Mouse (Mus musculus) cerebellum, adult (tissue): ENCODE data around the gene Rab37.

ENCODE experiments used
- ATAC-seq: cut with Nextera tagmentation; 2 replicates; pipeline ENCODE4 v1.9.2; 2017; ENCODE audit warnings: mild to moderate bottlenecking, moderate library complexity, mixed read lengths; ENCODE audit not compliant: insufficient number of reproducible peaks, low FRiP score, low TSS enrichment

The Rab37 gene

DNA sequence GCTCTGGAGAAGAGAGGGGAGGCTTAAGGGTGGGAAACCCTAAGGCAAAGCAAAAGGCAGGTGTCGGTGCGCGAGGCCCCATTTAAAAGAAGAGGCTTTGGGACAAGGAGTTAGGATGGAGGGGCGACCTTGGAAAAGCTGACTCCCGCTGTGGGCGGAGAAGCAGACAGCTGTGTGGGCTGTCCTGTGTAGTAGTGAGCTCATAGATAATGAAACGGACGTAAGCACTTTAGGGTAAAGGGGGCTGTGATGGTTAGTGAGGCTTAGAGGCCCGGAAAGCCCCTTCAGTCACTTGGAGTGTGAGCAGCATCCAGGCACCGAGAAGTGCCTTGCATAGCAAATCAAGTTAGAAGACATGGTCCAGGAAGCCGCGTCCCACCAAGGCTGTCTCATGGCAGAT, 96.5 kb downstream of the Rab37 start, which contains the start of gene Nat9:
Gene Nat9, minus strand, starts transcription at position 167 of the 400 bp plus-strand sequence.
- ATAC-seq = no peak

DNA sequence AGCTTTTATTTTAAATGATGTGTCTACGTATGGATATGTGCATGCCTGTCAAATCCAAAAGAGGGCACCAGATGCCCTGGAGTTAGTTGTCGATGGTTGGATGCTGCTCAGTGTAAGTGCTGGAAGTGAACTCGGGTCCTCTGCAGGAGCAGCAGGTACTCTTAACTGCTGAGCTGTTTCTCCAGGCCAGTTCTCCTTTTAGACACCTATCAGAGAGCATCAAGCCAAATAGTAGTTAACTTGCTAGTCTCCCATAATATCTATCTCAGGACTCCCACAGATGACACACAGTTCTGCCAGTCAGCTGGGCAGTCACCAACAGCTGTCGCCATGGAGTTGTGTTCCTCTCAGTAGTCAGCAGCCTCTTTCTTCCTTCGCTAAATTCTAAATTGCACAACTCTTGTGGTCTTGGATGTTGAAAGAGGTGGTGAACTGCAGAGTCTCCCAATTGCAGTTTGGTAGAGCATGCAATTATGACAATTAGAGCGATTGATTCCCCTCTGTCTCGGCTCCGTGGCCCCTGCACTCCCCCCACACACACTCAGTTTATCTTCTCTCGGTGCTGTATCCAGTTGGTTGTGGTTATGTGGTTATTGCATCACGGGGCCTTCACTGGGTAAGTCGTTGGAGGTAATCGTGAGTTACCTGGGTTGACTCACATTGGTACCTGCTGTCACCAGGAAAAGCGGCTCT, 97.5 kb downstream of the Rab37 start:
- ATAC-seq = no peak

DNA sequence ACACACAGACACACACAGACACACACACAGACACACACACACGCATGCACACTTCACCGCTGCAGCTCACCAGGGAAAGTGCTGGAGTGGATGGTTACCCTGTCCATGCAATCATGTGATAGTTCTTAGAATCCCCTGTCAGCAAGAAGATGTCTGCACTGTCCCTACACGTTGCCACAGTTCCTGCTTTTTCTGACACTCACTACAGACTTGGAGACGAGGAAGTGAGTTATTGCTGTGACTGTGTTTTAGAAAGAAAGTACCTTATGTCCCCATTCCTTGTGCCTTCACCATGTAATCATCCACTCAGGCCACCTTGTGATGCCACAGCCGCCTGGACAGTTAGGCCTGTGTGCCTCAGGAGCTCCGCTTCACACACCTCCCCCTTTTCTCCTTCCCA, 98.1 kb downstream of the Rab37 start:
- no peak for ATAC-seq

DNA sequence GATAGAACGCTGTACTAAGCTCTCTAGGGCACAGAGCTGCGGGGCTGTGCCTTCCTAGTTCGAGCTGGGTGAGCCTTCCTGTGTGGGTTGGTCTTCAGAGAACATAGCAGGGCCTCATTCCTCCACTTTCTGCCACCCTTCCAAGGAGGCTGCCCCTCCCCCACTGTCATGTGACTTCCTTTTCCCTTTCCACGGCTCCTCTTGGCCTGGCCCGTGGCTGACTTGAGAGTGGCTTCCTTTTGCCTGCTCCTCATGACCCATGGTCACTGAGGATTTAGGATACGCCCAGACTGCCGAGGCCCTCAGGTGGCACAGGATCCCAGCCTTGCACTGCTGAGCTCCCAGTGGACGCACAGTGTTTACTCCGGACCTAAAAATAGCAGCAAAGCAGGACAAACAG, 100.9 kb downstream of the Rab37 start:
- no peak for ATAC-seq

DNA sequence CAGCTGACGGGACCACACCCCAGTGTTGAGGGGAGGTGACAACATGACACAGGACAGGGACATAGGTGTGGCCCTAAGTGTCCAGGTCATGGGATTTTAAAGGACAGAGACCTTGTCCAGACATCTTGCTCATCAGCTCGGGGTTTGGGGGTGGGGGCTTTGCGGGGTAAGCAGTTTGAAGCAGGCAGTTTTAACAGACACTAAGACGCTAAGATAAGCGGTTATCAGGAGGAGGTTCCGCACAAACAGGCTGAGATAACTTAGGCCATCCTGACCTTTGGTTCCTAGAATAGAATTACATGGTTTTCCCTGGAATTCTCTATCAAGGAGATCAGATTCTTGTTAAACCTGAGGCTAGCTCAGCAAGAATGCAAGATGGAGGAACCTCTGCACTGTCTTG, 103.5 kb downstream of the Rab37 start:
- ATAC-seq = no peak

DNA sequence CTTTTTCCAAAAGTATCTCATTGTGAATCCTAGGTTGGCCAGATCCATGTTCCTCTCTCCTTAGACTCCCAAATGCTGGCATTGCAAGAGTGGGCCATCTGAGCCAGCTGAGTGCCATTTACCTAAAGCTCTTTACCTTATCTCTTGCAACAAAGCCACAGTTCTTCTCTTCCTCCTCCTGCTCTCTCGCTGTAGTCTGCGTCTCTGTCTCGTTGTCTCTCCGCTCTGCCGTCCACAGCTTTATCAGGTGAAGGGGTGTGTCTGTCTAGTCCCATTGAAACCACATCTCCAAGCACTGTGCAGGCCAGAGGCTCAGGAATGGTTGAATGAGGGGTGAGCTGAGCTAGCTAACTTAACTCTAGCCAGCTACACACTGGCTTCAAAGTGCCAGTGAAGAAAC, 104.7 kb downstream of the Rab37 start:
- ATAC-seq = no peak

DNA sequence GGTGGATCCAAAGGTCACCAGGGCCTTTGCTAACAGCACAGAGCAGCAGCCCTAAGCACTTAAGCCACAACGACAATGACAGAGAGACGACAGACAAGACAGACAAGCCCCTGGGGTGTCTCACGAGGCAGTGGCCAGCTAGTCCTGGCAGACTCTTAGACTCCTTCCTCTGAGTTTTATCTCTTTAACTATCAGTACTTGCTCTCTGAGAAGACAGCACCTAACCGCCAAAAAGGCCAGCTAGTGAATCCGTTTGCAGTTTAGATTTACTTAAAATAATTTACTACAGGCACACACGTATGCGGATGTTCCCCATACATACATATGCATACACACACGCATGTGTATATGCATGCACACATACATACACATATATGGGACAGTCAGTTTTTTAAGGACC, 106.3 kb downstream of the Rab37 start:
- no peak for ATAC-seq

DNA sequence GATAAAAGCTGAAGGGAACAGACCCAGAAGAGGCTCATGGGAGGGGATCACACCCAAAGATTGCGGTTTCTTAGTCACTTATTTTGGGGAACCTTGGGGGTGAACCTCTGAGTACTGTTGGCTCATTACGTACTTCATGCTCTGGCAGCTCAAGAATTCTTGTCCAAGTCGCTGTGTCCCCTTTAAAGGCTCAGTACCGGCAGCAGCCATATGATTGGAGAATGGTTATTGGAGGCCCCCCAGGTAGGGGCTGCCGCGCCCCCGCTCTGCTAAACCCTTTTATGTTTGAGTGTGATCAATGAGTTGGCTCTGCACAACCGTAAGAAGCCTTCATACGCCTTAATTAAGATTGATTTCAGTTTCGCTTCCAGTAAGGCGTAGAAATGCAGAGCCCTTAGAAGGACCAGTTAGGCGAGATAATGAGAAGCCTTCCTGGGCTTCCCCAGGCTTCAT, 107.7 kb downstream of the Rab37 start:
- ATAC-seq = no peak

DNA sequence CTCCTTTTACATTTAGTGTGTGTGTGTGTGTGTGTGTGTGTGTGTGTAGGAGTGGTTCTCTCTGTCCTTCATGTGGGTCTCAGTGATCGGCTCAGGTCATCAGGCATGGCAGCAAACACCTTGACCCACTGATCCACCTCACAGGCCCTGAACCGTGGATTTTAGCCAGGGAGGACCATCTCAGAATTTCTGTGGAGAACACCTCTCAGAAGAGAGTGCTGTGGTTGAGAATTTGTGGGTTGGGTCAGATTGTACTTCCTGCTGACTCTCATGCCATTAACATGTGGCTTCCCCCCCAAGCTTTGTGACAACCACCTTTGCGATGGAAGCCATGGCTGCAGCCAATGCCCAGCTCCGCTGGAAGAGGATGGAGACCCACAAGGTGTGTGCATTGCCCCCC, 109.3 kb downstream of the Rab37 start:
- no peak for ATAC-seq

DNA sequence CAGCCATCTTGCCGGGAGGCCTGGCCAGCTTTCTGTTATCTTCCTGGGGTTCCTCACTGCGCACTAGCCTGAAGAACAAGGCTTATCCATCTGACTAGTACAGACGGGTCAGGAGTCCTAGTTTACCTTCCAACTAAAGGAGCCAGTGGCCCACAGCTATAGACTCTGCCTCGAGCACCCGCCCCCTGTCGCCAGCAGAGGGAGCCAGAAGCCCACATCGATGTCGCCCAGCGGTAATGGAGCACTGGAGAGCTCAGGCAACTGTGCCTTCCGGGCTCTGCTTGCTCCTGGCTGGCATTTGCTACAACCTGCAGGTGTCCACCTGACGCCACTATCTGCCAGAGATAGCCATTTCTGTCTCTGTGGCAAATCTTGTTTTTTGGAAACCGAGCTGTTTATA, 111.1 kb downstream of the Rab37 start:
- peak; percentile 80; the same call in 1 of the 2 replicates for ATAC-seq

DNA sequence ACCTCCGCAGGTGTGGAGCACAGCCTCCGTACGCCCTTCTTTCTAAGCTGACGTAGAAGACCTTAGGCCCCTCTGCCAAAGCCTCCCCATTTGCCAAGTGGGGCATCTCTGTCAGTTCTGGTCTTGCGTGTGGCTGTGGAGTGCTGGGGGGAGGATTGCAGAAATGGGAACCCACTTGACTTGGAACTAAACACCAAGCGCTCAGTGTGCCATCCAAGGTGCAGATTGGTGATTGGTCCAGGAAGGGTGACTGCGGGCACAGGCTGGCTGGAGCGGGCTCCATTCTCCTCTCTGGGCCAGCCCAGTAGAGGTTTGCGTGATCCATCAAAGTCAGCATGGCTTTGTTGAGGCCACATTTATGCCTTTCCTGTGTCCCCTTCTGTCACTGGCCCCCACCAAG, 111.5 kb downstream of the Rab37 start:
- ATAC-seq = peak; percentile 74; the same call in 1 of the 2 replicates

DNA sequence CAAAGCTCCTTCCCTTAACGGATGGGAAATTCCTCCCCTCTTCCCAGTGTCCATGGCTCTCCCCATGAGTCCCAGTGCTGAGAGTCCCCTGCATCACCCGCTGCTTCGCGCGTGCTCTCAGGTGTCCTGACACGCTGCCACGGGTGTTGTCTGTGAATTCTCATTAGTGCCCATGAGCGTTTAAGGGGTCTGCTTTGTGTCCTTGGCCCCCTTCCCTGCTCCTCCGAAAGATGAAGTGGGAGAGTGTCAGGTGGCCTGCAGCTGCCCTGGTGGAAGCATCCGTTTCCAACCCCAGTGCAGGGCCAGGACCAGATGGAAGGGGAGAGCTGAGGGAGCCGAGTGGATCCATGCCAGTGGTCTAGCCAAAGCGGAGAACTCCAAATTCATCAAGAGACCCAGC, 116.9 kb downstream of the Rab37 start:
- no peak for ATAC-seq

DNA sequence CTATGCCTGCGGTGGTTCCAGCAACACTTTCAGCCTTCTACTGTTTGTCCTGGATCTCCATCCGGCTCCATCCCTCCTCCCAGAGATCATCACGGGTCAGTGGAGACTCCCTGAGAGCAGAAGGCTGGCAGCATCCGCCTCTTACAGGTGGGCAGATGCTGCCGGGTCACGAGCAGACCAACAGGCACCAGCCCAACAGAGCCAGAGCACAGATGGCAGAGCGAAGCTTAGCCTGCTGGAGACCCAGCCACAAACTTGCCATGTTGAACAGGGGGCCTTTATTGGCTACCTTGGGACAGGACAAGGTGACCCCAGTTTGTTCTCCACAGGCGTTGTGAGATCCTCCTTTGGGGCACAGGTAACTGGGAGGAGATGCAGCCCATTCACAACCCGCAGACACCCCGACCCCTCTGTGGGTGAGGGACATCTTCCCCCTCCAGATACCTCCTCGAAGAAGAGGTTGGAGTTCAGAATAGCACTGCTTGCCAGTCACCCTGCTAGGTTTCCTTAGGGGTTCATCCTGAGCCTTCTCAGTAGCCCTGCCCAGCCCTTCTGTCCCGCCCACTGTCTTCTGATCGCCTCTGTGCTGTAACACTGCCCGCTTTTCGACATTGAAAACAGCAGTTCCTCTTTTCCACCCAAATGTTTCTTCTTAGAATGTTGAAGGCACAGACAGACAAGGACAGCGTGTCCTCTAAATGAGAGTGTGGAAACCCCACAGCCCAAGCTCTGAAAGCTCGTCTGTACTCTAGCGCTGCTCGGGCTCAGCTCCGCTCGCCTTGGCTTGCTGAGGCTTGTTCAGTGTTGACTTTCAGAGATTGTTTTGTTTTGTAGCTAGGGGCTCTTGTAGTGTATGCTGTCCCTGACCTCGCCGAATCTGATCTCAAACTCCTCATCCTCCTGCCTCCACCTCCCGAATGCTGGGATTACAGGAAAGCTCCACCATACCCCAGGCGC, 117.8 kb downstream of the Rab37 start:
- ATAC-seq = no peak

DNA sequence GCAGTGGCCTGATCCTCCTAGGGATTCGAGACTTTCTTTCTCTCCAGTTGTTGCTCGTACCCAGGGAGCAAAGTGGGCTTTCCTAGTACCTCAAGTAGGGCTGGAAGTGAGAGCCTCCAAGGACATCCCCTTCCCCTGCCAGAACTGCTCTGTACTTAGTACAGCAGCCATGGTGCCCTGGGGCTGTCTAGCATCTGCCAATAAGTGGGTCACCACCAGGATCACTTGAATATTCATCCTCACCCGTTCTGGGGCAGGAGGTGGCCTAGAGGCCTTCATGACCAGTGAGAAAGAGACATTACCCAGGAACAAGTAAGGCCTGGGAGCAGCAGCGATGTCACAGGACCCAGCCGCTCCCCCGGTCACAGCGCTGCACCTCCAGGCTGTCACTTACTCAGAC, 118.7 kb downstream of the Rab37 start:
- ATAC-seq = no peak
